Mouse (Mus musculus): ENCODE results near the gene Kdelr2. TPM values are rescaled to one million over a fixed set of nuclear protein-coding genes. Genes with fewer than 3 reads are reported as not detected.

Kdelr2 gene
- total RNA-seq (2012; rRNA removed) = 172 and 184 TPM in 2 replicates

GRCm38 (mm10) chr5:143403221-143404147, at the start of gene Kdelr2:
Kdelr2 (plus strand) TSS chr5:143403838.
- H3K27ac ChIP-seq (ENCODE audit: insufficient read depth, low read depth, low read length, poor library complexity, severe bottlenecking) = no peak within 1 kb of the TSS
- in situ Hi-C loops (cut with MboI; ENCODE audit: low sequenced_read_pairs in 2 of 2, unreplicated experiment in 2 of 2) = no loop called here

GRCm38 (mm10) chr5:143356017-143356416, 47.6 kb upstream of the Kdelr2 start:
- no peak for TF ChIP-seq ZNF384 (IDR thresholded peaks at IDR 0.05; ENCODE audit: low read depth, low read length)
- TF ChIP-seq ZC3H11A (IDR thresholded peaks at IDR 0.05; ENCODE audit: borderline replicate concordance, low read depth, low read length) = no peak
- TF ChIP-seq MAFK (IDR thresholded peaks at IDR 0.05; ENCODE audit: insufficient read depth, low read depth, low read length) = no peak
- no peak for TF ChIP-seq HCFC1 (IDR thresholded peaks at IDR 0.05; ENCODE audit: borderline replicate concordance, insufficient read depth, low read length)
- no peak for TF ChIP-seq CHD2 (IDR thresholded peaks at IDR 0.05; ENCODE audit: low read depth, low read length)
- Histone ChIP-seq H3K9me3 (ENCODE audit: control insufficient read depth, insufficient read depth, low read depth, low read length) (no peaks in the 10 kb centered on the region), H3K4me1 (ENCODE audit: control insufficient read depth in 2 of 2, insufficient read depth in 2 of 2, low read length in 2 of 2, poor library complexity in 1 of 2) (peaks cover 2 to 6% of the 10 kb centered on the region in 2 experiments; a peak in 3 of 4 replicates), H3K36me3 (ENCODE audit: control insufficient read depth, insufficient read depth, low read length, poor library complexity, severe bottlenecking) (no peaks in the 10 kb centered on the region), H3K27ac (ENCODE audit: insufficient read depth, low read depth, low read length, poor library complexity, severe bottlenecking) (no peak overlapping the region), H3K9ac (ENCODE audit: insufficient read depth, low read depth, low read length, poor library complexity, severe bottlenecking) (no peak overlapping the region), H3K4me3 (ENCODE audit: insufficient read depth in 1 of 2, low read depth in 1 of 2, low read length in 2 of 2, poor library complexity in 1 of 2, severe bottlenecking in 1 of 2) (no peak overlapping the region)
- in situ Hi-C loops (cut with MboI; ENCODE audit: low sequenced_read_pairs in 2 of 2, unreplicated experiment in 2 of 2) = no loop called here
- no peak for DNase-seq (ENCODE audit: low read depth, low spot score)

More at GRCm38 (mm10) chr5:143403221-143404147, at the start of gene Kdelr2:
- peak; percentile 59 for DNase-seq (ENCODE audit: low read depth, low spot score)
- Histone ChIP-seq H3K36me3 (ENCODE audit: control insufficient read depth, insufficient read depth, low read length, poor library complexity, severe bottlenecking) (peaks cover 2% of the 10 kb centered on the region; the same call in 1 of the 2 replicates), H3K4me3 (ENCODE audit: insufficient read depth in 1 of 2, low read depth in 1 of 2, low read length in 2 of 2, poor library complexity in 1 of 2, severe bottlenecking in 1 of 2) (peak within 1 kb of the TSS; percentile 87 to 97), H3K9ac (ENCODE audit: insufficient read depth, low read depth, low read length, poor library complexity, severe bottlenecking) (peak within 1 kb of the TSS; percentile 93), H3K9me3 (ENCODE audit: control insufficient read depth, insufficient read depth, low read depth, low read length) (no peaks in the 10 kb centered on the region), H3K4me1 (ENCODE audit: control insufficient read depth in 2 of 2, insufficient read depth in 2 of 2, low read length in 2 of 2, poor library complexity in 1 of 2) (peaks cover 0 to 2% of the 10 kb centered on the region in 2 experiments; a peak in 1 of 4 replicates)
- TF ChIP-seq ZC3H11A (IDR thresholded peaks at IDR 0.05; ENCODE audit: borderline replicate concordance, low read depth, low read length) (no peak), HCFC1 (IDR thresholded peaks at IDR 0.05; ENCODE audit: borderline replicate concordance, insufficient read depth, low read length) (no peak; the same call in 1 of the 2 replicates), MAFK (IDR thresholded peaks at IDR 0.05; ENCODE audit: insufficient read depth, low read depth, low read length) (no peak), ZNF384 (IDR thresholded peaks at IDR 0.05; ENCODE audit: low read depth, low read length) (no peak), CHD2 (IDR thresholded peaks at IDR 0.05; ENCODE audit: low read depth, low read length) (no peak)

GRCm38 (mm10) chr5:143356686-143357388, 46.8 kb upstream of the Kdelr2 start, which contains the start of gene Grid2ip:
Grid2ip (plus strand) TSS chr5:143357338.
- no peaks in the 10 kb centered on the region for H3K36me3 ChIP-seq (ENCODE audit: control insufficient read depth, insufficient read depth, low read length, poor library complexity, severe bottlenecking)
- DNase-seq (ENCODE audit: low read depth, low spot score) = no peak

GRCm38 (mm10) chr5:143357564-143357963, 46.1 kb upstream of the Kdelr2 start:
- Histone ChIP-seq H3K4me1 (ENCODE audit: control insufficient read depth in 2 of 2, insufficient read depth in 2 of 2, low read length in 2 of 2, poor library complexity in 1 of 2) (peaks cover 2 to 6% of the 10 kb centered on the region in 2 experiments; a peak in 3 of 4 replicates), H3K27ac (ENCODE audit: insufficient read depth, low read depth, low read length, poor library complexity, severe bottlenecking) (no peak overlapping the region), H3K9ac (ENCODE audit: insufficient read depth, low read depth, low read length, poor library complexity, severe bottlenecking) (peak overlapping the region; percentile 1; the same call in 1 of the 2 replicates), H3K9me3 (ENCODE audit: control insufficient read depth, insufficient read depth, low read depth, low read length) (no peaks in the 10 kb centered on the region), H3K36me3 (ENCODE audit: control insufficient read depth, insufficient read depth, low read length, poor library complexity, severe bottlenecking) (no peaks in the 10 kb centered on the region), H3K4me3 (ENCODE audit: insufficient read depth in 1 of 2, low read depth in 1 of 2, low read length in 2 of 2, poor library complexity in 1 of 2, severe bottlenecking in 1 of 2) (peak overlapping the region; percentile 44 to 55; a peak in 2 of 4 replicates)
- in situ Hi-C loops (cut with MboI; ENCODE audit: low sequenced_read_pairs in 2 of 2, unreplicated experiment in 2 of 2) = no loop called here
- TF ChIP-seq ZNF384 (IDR thresholded peaks at IDR 0.05; ENCODE audit: low read depth, low read length) (no peak), CHD2 (IDR thresholded peaks at IDR 0.05; ENCODE audit: low read depth, low read length) (no peak), HCFC1 (IDR thresholded peaks at IDR 0.05; ENCODE audit: borderline replicate concordance, insufficient read depth, low read length) (no peak), ZC3H11A (IDR thresholded peaks at IDR 0.05; ENCODE audit: borderline replicate concordance, low read depth, low read length) (no peak), MAFK (IDR thresholded peaks at IDR 0.05; ENCODE audit: insufficient read depth, low read depth, low read length) (no peak)
- DNase-seq (ENCODE audit: low read depth, low spot score) = no peak

More at GRCm38 (mm10) chr5:143356686-143357388, 46.8 kb upstream of the Kdelr2 start, which contains the start of gene Grid2ip:
- in situ Hi-C loops (cut with MboI; ENCODE audit: low sequenced_read_pairs in 2 of 2, unreplicated experiment in 2 of 2) = no loop called here
- H3K9me3 ChIP-seq (ENCODE audit: control insufficient read depth, insufficient read depth, low read depth, low read length) = no peaks in the 10 kb centered on the region
- H3K4me3 ChIP-seq (ENCODE audit: insufficient read depth in 1 of 2, low read depth in 1 of 2, low read length in 2 of 2, poor library complexity in 1 of 2, severe bottlenecking in 1 of 2) = peak within 1 kb of the TSS; percentile 44 to 55; a peak in 2 of 4 replicates
- no peak within 1 kb of the TSS for H3K27ac ChIP-seq (ENCODE audit: insufficient read depth, low read depth, low read length, poor library complexity, severe bottlenecking)
- H3K9ac ChIP-seq (ENCODE audit: insufficient read depth, low read depth, low read length, poor library complexity, severe bottlenecking) = peak within 1 kb of the TSS; percentile 1; the same call in 1 of the 2 replicates
- peaks cover 2 to 6% of the 10 kb centered on the region in 2 experiments; a peak in 3 of 4 replicates for H3K4me1 ChIP-seq (ENCODE audit: control insufficient read depth in 2 of 2, insufficient read depth in 2 of 2, low read length in 2 of 2, poor library complexity in 1 of 2)
- no peak for TF ChIP-seq ZC3H11A (IDR thresholded peaks at IDR 0.05; ENCODE audit: borderline replicate concordance, low read depth, low read length)
- no peak for TF ChIP-seq HCFC1 (IDR thresholded peaks at IDR 0.05; ENCODE audit: borderline replicate concordance, insufficient read depth, low read length)
- no peak for TF ChIP-seq CHD2 (IDR thresholded peaks at IDR 0.05; ENCODE audit: low read depth, low read length)
- no peak for TF ChIP-seq MAFK (IDR thresholded peaks at IDR 0.05; ENCODE audit: insufficient read depth, low read depth, low read length)
- TF ChIP-seq ZNF384 (IDR thresholded peaks at IDR 0.05; ENCODE audit: low read depth, low read length) = no peak

Data from ES-E14 (cell line).